Mouse (Mus musculus): ENCODE results near the gene Hbq1b. TPM values are rescaled to one million over a fixed set of nuclear protein-coding genes. Genes with fewer than 3 reads are reported as not detected.
"Not testable (repeated sequence)": the region's sequence is repeated elsewhere in the genome, so short reads cannot be mapped to it uniquely, and the experiment has no call there.

The Hbq1b gene
- 4.5 and 8.8 TPM in 2 replicates for polyA plus RNA-seq (2015; fragmentation: Nextera tagmentation; extraction: Ambion mirVana)

- H3K4me1 ChIP-seq; ATAC-seq (ENCODE audit: insufficient read depth, low FRiP score, low read depth); H3K36me3 ChIP-seq; H3K9ac ChIP-seq; H3K9me3 ChIP-seq; H3K27ac ChIP-seq; H3K27me3 ChIP-seq (replicated peaks): not testable (repeated sequence)
- Histone ChIP-seq H3K4me3 (replicated peaks) (peak within 1 kb of the TSS; percentile 31), H3K4me2 (peak within 1 kb of the TSS; percentile 54)
- WGBS, result 17% methylated on average over 32 of the region's 33 CpGs
These were observed at the start of gene Hbq1b for GRCm38 (mm10) chr11:32286695-32287492. Hbq1b (plus strand) TSS chr11:32286965.

- H3K9ac ChIP-seq, result no peak overlapping the region
- H3K4me3 ChIP-seq (replicated peaks), result no peak overlapping the region
- H3K9me3 ChIP-seq, result no peaks in the 10 kb centered on the region
- ATAC-seq (ENCODE audit: insufficient read depth, low FRiP score, low read depth), result no peak
- peaks cover 26% of the 10 kb centered on the region for H3K4me1 ChIP-seq
- H3K27me3 ChIP-seq (replicated peaks), result no peaks in the 10 kb centered on the region
- H3K27ac ChIP-seq, result no peak overlapping the region
- H3K36me3 ChIP-seq, result peaks cover 23% of the 10 kb centered on the region
- H3K4me2 ChIP-seq, result no peak overlapping the region
- 84% methylated on average over 3 of the region's 3 CpGs for WGBS
These were observed 49.4 kb upstream of the Hbq1b start for GRCm38 (mm10) chr11:32237411-32237795.

GRCm38 (mm10) chr11:32238093-32238860, 48.5 kb upstream of the Hbq1b start:
- peaks cover 26% of the 10 kb centered on the region for H3K4me1 ChIP-seq
- no peaks in the 10 kb centered on the region for H3K9me3 ChIP-seq
- H3K27me3 ChIP-seq (replicated peaks), result no peaks in the 10 kb centered on the region
- H3K4me3 ChIP-seq (replicated peaks), result no peak overlapping the region
- ATAC-seq (ENCODE audit: insufficient read depth, low FRiP score, low read depth), result peak; percentile 25; the same call in 1 of the 2 replicates
- H3K27ac ChIP-seq, result no peak overlapping the region
- no peak overlapping the region for H3K9ac ChIP-seq
- H3K36me3 ChIP-seq, result peaks cover 21% of the 10 kb centered on the region
- H3K4me2 ChIP-seq, result no peak overlapping the region
- 72% methylated on average over 5 of the region's 5 CpGs for WGBS

GRCm38 (mm10) chr11:32241391-32241790, 45.4 kb upstream of the Hbq1b start:
- no peak overlapping the region for H3K4me2 ChIP-seq
- peaks cover 16% of the 10 kb centered on the region for H3K36me3 ChIP-seq
- no peak overlapping the region for H3K9ac ChIP-seq
- peak overlapping the region; percentile 10; the same call in 1 of the 2 replicates for H3K27ac ChIP-seq
- H3K4me3 ChIP-seq (replicated peaks), result no peak overlapping the region
- H3K9me3 ChIP-seq, result no peaks in the 10 kb centered on the region
- peaks cover 5% of the 10 kb centered on the region for H3K4me1 ChIP-seq
- H3K27me3 ChIP-seq (replicated peaks), result no peaks in the 10 kb centered on the region
- no peak for ATAC-seq (ENCODE audit: insufficient read depth, low FRiP score, low read depth)

- 86% methylated on average over 3 of the region's 3 CpGs for WGBS
- Histone ChIP-seq H3K4me3 (replicated peaks) (no peak overlapping the region), H3K36me3 (peaks cover 16% of the 10 kb centered on the region), H3K4me2 (no peak overlapping the region), H3K4me1 (no peaks in the 10 kb centered on the region), H3K9me3 (no peaks in the 10 kb centered on the region), H3K9ac (no peak overlapping the region), H3K27ac (no peak overlapping the region), H3K27me3 (replicated peaks) (no peaks in the 10 kb centered on the region)
- no peak for ATAC-seq (ENCODE audit: insufficient read depth, low FRiP score, low read depth)
These were observed 44.6 kb upstream of the Hbq1b start for GRCm38 (mm10) chr11:32242209-32242608.

GRCm38 (mm10) chr11:32243205-32243955, 43.4 kb upstream of the Hbq1b start:
- no peak overlapping the region for H3K27ac ChIP-seq
- no peaks in the 10 kb centered on the region for H3K9me3 ChIP-seq
- no peak overlapping the region for H3K9ac ChIP-seq
- WGBS, result 65% methylated on average over 7 of the region's 7 CpGs
- no peaks in the 10 kb centered on the region for H3K27me3 ChIP-seq (replicated peaks)
- no peak overlapping the region for H3K4me2 ChIP-seq
- H3K36me3 ChIP-seq, result peaks cover 16% of the 10 kb centered on the region
- no peaks in the 10 kb centered on the region for H3K4me1 ChIP-seq
- no peak for ATAC-seq (ENCODE audit: insufficient read depth, low FRiP score, low read depth)
- H3K4me3 ChIP-seq (replicated peaks), result no peak overlapping the region

GRCm38 (mm10) chr11:32244064-32244463, 42.7 kb upstream of the Hbq1b start:
- Histone ChIP-seq H3K4me1 (no peaks in the 10 kb centered on the region), H3K4me3 (replicated peaks) (no peak overlapping the region), H3K36me3 (peaks cover 13% of the 10 kb centered on the region), H3K27me3 (replicated peaks) (no peaks in the 10 kb centered on the region), H3K9ac (no peak overlapping the region), H3K27ac (0 out of 2 replicates have a peak overlapping the region, but pooled peaks have one; percentile 37), H3K9me3 (no peaks in the 10 kb centered on the region), H3K4me2 (no peak overlapping the region)
- ATAC-seq (ENCODE audit: insufficient read depth, low FRiP score, low read depth), result no peak
- 72% methylated on average over 3 of the region's 3 CpGs for WGBS

GRCm38 (mm10) chr11:32244617-32245016, 42.1 kb upstream of the Hbq1b start:
- Histone ChIP-seq H3K4me1 (no peaks in the 10 kb centered on the region), H3K27ac (no peak overlapping the region), H3K9ac (no peak overlapping the region), H3K36me3 (peaks cover 13% of the 10 kb centered on the region), H3K27me3 (replicated peaks) (no peaks in the 10 kb centered on the region), H3K4me2 (no peak overlapping the region), H3K4me3 (replicated peaks) (no peak overlapping the region), H3K9me3 (no peaks in the 10 kb centered on the region)
- ATAC-seq (ENCODE audit: insufficient read depth, low FRiP score, low read depth), result no peak
- WGBS, result 90% methylated on average over 1 of the region's 1 CpGs

- no peak overlapping the region for H3K4me3 ChIP-seq (replicated peaks)
- peaks cover 12% of the 10 kb centered on the region for H3K36me3 ChIP-seq
- no peak overlapping the region for H3K9ac ChIP-seq
- no peaks in the 10 kb centered on the region for H3K4me1 ChIP-seq
- H3K27ac ChIP-seq, result no peak overlapping the region
- no peaks in the 10 kb centered on the region for H3K9me3 ChIP-seq
- 87% methylated on average over 6 of the region's 6 CpGs for WGBS
- H3K4me2 ChIP-seq, result no peak overlapping the region
- no peaks in the 10 kb centered on the region for H3K27me3 ChIP-seq (replicated peaks)
- peak; percentile 97 for ATAC-seq (ENCODE audit: insufficient read depth, low FRiP score, low read depth)
These were observed 41.2 kb upstream of the Hbq1b start for GRCm38 (mm10) chr11:32245614-32246013.

GRCm38 (mm10) chr11:32247068-32247467, 39.7 kb upstream of the Hbq1b start:
- peaks cover 8% of the 10 kb centered on the region for H3K36me3 ChIP-seq
- no peak overlapping the region for H3K4me3 ChIP-seq (replicated peaks)
- no peak for ATAC-seq (ENCODE audit: insufficient read depth, low FRiP score, low read depth)
- H3K9ac ChIP-seq, result no peak overlapping the region
- no peaks in the 10 kb centered on the region for H3K4me1 ChIP-seq
- H3K27me3 ChIP-seq (replicated peaks), result no peaks in the 10 kb centered on the region
- H3K27ac ChIP-seq, result no peak overlapping the region
- no peak overlapping the region for H3K4me2 ChIP-seq
- no peaks in the 10 kb centered on the region for H3K9me3 ChIP-seq

GRCm38 (mm10) chr11:32248350-32248749, 38.4 kb upstream of the Hbq1b start:
- WGBS, result 74% methylated on average over 3 of the region's 3 CpGs
- H3K9ac ChIP-seq, result no peak overlapping the region
- H3K36me3 ChIP-seq, result peaks cover 8% of the 10 kb centered on the region
- H3K9me3 ChIP-seq, result no peaks in the 10 kb centered on the region
- H3K4me2 ChIP-seq, result no peak overlapping the region
- no peaks in the 10 kb centered on the region for H3K4me1 ChIP-seq
- H3K27me3 ChIP-seq (replicated peaks), result no peaks in the 10 kb centered on the region
- ATAC-seq (ENCODE audit: insufficient read depth, low FRiP score, low read depth), result no peak
- no peak overlapping the region for H3K4me3 ChIP-seq (replicated peaks)
- no peak overlapping the region for H3K27ac ChIP-seq

All from stomach, embryonic 15.5 days (tissue).